Mouse (Mus musculus) embryo, embryonic 9.5 days (tissue): ENCODE data around the gene Paqr5.

ENCODE experiments used
- DNase-seq: peaks from one replicate; pipeline ENCODE4 v3.0.0-alpha.2; 2017; ENCODE audit errors: extremely low spot score

The Paqr5 gene

DNA sequence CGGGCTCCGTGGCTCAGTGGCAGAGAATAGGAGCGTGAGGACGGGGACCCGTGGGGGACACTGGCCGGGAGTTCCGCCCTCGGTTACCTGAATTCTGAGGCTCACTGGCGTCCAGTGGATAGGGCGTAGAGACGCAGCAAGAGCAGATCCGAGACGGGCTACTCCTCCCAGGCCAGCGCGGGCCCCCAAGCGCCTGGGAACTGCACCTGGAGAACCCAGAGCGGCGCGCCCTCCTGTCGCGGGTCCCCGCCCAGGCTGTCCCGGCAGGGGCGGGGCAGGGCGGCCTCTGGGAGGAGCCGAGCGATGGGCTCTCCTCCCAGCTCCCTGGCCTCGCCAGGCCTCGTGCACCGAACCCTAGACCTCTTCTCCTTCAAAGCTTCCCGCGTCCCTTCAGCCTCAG, at the start of gene Paqr5:
Gene Paqr5 (minus strand): TSS at position 257 of the 400 bp plus-strand sequence.
- DNase-seq: peak; percentile 54

DNA sequence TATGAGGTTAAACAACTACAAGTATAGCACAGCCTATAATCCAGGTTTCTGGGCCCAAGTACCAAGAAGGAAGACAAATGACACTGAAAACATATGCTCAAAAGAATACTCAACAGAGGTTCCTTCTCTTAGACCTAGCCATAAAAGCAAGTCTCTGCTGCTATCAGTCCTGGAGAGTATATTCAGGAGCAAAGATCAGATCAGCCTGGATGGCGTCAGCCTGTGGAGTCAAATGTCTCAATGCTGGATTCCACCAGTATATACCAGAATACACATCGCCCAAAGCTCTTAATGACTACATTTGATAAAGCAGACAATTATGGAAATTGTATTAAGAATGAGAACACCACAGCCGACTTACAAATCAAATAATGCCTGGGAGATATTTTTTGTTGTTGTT, 35.6 kb upstream of the Paqr5 start:
- DNase-seq: no peak

DNA sequence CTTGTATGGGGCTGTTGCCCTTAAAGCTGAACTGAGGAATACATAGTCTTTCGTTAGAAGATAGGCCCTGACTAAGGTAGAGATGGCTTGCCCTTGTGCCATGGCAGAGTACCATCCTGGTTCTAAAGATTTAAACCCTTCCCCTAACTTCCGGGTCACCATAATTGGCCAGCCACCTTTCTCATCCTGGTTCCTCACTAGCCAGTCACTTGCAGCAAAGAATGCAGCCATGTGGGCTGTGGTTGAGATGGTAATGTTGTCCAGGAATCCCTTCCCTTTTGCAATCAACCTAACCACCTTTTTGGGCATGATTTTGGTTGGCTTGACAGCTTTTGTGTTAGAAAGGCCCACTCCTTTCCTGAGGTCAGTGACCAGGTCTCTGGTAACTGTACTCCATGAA, 33.8 kb upstream of the Paqr5 start:
- DNase-seq: no peak

DNA sequence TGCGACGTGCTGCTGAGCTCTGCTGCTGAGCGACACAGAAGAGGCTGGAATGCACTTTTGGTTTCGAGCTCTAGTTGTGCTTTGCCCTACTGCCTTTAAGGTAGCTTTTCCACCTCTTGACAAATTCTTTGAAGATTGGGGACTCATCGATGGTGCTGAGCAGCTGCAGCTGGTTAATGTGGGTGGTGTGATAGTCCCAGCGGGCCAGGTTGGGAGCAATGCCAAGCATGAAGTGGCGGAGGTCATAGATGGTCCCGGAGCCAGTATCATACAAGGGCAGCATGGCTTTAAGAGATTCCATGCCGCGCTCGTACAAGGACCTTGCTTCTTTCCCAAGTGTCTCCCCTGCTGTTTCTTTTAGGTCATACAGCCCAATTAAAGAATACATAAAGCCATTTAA, 33.3 kb upstream of the Paqr5 start:
- no peak for DNase-seq

DNA sequence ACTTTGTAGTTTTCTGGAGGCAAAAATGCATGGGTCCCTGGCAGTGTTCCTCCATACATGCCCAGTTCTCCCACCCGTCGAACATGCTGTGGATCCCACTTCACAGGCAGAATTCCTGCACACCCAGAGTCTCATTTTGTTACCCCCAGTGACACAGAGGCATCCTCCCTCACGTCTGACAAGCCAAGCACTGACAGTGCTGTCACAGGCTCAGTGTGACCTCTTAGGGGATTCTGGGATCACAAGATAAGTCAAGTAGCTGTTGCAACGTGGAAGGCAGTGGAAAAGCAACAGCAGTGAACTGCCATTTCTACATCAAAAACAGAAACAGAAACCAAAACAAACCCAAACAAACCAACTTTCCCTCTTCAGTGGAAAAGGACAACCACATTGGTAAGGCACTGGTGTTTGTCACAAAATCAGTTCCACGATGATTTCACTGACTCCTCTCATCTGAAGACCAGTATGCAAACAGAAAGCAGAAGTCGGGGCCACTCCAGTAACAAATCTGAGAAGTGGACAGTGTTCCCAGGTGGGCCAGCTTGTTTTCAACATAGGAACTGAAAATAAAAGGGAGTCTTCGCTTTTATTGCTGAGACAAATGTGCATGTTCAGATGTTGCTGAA, 31.3 kb upstream of the Paqr5 start:
- no peak for DNase-seq

DNA sequence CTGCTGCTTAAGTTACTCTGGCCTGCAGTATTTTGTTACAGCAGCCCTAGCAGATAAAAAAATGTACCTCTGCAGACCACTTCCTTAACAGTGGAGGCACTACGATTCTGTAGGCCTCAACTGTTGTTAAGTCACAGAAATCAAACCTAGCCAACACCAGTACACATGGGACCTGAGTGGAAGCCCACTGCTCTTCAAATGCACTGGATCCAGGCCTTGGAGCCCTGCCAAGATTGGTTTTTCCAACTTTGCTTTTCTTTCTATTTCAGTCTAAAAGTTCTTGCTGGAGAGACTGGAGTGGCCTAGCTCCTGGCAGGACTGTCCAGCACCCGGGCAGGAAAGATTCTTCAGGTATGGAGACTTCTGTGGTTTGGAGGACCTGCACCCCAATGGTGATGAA, 29.6 kb upstream of the Paqr5 start:
- DNase-seq: no peak

DNA sequence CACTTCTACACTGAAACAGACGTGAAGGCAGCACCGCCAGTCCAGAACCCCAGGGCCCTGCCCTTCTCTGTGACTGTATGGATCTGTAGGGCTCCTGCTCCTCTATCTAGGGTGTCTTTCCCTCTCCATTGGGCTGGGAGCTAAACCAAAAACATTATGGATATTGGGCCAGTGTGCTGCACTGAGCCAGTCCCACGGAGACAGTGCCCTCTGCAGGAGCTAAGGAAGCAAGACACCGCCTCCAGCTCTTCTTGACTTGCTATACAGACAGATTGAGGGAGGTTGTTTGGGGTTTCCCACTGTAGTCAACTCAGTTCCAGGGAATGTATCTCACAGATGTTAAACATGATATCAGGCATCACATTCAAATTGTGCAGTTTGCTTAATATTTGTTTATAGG, 24.1 kb upstream of the Paqr5 start:
- DNase-seq: peak; percentile 27

DNA sequence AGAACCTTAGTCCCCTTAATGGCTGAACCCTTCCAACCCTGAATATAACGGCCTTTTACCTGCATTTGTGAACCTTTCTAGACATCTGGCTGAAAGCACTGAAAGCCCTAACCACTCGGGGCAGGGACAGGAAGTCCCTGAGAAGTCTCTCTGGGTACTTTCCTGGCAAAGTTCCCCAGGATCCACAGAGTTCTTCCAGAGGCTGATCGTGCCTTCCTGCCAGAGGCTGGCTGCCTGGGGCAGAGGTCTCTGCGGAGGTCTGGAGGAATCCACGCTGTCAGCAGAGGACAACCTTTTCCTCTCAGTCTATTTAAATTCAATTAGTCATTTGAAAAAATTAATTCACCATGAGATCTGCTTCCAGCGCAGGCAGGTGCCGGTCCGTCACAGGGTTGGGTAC, 22.5 kb upstream of the Paqr5 start:
- DNase-seq: no peak

DNA sequence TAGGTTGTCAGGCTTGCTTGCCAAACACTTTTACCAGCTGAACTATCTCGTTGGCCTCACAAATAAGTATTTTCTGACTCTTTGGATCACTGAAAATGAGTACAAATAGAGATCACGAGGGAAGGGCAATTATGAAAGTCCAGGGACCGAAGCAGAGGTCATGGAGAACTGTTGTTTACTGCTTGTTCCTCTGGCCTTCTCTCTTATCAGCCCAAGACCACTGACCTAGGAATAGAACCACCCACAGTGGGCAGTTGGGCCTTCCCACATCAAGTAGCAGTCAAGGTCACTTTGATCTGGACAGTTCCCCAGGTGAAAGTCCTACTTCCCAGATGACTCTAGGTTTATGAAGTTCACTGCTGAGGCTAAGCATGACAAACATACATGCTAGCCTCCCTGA, 15.5 kb upstream of the Paqr5 start:
- DNase-seq: no peak

DNA sequence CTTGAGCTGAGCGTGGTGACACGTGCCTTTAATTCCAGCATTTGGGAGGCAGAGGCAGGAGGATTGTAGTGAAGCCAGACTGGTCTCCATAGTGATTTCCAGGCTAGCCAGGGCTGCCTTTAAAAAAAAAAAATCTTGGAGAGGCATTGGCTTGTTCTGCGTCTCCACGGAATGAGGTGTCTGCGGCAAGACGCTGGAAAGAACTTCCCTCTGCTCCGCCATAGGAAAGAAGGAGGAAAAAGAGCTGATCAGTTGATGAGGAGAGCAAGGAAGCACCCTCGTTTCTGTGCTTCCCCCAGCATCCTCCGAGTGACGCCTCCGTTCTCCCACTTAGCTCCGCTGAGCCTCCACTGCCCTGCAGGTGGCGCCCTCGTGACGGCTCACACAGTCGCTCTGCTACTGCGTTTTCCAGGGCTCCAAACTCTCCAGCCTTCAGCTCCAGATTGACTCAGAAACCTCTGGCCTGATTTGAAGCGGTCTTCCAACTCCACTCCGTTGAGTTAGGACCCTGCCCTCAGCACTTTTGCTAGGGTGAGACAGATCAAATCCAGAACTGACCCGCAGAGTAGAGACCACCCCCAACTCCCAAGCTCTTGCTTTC, 13.5 kb upstream of the Paqr5 start:
- DNase-seq: peak; percentile 83

DNA sequence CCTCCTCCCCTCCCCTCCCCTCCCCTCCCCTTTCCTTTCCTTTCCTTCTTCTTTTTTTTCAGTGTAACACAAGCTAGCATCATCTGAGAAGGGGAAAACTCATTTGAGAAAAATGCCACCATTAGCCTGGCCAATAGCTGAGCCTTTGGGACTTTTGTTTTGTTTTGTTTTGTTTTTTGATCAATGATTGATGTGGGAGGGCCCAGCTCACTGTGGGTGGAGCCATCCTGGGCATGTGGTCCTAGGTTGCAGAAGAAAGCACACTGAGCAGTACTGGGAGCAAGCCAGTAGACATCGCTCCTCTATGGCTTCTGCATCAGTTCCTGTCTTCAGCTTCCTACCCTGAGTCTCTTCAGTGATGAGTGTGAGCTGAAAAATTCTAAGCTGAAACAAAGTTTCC, 9.2 kb upstream of the Paqr5 start:
- peak; percentile 8 for DNase-seq

DNA sequence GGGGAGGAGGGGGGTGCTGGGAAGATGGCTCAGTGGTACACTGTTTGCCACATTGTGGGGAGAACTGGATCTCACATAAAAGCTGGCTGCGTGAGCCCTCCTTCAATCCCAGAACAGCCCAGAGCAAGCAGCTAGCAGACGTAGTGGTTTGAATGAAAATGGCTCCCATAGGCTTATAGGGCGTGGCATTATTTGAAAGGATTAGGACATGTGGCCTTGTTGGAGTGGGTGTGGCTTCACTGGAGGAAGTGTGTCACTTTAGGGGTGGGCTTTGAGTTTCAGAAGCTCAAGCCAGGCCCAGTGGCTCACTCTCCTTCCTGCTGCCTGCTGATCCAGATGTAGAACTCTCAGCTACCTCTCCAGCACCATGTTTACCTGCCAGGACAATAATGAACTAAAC, 5.5 kb upstream of the Paqr5 start:
- no peak for DNase-seq

DNA sequence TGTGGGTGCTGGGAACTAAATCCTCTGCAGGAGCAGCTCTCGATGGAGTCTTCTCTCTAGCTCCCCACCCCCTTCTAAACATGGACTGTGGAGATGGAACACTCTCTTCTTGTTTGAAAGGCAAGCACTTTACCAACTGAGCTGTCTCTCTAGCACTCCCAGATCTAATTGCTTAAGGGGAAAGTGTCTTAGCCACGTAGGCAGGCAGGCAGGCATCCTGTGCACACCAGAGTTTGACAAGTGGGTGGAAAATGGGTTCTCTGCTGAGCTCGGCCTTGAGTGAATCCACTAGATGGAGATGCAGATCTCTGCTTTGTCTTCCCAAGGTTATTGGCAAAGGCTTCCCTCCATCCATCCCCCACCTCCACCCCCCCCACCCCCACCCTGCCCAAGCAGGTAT, 1.4 kb upstream of the Paqr5 start:
- no peak for DNase-seq

DNA sequence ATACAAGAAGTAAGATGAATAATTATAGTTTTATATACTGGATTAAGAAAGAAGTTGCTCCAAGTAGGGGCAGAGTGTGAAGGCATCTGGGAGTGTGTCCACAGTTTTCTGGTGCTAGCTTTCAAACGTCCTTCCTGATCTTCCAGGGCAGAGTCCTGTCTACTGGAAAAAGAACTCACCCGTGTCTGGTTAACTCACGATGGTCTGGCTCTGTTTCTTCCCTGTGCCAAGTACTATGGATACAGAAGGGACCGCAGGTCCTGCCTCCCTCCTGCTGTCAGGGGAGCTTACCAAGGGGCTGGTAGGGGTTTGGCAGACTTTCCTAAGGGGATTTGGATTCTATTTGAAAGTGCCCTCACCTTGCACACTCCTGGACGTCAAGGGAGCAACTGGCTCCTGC, 1.6 kb downstream of the Paqr5 start:
- DNase-seq: no peak

DNA sequence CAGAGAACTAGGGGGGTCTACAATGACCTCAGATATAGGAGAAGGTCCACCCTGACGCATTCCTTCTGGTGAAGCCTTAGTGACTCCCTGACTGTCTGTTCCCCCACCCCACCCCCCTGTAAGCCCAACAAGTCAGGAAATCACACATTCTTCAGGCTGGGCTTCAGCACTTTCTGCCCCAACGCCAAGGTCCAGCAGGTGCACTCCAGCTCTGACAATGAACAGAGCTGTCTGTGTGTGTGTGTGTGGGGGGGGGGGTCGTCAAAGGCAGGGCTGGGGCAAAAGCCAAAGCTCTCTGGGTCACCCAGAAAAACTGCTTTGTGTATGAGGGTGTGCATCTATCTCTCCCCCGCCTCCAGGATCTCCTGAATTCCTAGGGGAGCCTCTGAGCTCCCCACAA, 2.8 kb downstream of the Paqr5 start:
- no peak for DNase-seq

DNA sequence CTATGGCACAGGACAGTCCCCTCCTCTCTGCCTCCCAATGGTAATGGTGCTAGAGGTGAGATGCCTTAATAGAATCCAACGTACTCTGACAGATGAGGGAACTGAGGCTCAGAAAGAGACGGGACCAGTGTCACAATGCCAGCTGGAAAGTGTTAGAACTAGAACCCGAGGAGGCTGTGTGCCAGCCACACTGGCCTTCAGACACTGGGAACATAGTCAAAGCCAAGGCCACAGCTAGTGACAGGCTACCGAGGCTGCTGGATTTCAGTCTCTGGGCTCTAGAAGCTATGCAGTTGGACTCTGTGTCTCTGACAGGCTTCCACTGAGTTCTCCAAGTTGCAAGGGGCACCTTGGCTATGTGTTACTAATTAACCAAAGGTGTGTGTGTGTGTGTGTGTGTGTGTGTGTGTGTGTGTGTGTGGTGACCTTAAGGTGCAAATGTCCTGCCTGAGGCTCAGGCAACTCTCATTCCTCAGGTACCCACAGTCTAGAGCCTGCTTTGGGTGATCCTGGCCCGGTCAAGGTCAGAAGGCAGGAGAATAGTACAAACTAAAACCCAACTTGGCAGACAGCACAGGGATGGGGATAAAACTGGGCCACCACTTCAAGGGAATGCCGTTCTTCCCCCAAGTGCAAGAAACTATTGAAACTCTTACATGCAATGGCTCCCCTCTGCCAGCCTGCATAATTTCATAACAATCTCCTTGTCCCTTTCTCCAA, 3.5 kb downstream of the Paqr5 start:
- no peak for DNase-seq

DNA sequence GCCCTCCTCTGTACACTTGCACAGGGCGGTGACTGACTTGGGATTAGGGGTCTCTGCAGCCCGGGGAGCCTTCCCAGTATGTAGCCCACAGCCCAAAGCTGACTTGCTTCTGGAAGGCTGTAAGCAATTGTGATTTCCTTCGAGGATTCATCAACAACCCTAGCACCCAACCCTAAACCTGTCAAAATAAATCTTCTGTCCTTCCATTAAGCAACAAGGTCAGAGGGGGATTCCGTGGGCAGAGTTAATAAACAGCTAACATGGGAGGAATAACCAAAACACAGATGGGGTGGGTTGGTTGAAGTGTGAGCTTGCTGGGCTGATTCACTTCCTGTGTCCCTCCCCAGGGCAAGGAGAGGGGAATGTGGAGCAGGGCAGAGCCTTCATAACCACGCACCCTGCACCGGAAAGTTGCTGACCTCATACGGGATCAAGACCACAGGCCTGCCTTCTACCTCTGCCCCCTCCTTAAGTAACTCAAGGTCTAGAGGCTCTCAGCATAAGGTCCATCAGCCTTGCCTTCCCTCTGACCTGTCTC, 5.0 kb downstream of the Paqr5 start:
- no peak for DNase-seq

DNA sequence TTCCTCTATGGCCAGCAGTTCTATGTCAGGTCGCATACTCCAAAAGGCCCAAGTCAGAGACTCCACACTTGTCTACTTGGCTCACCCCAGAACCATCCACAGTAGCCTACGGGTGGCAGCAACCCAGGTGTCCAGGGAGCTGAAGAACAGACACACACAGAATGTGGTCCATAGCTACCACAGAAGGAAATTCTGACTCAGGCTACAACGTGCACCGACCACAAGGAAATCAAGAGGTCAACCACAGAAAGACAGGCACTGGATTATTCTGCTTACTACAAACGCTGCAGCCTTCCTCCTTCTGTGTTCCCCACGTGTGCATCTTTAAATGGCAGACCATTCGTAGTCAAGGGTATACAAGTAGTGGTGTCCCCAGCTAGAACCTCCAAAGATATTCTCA, 6.4 kb downstream of the Paqr5 start:
- no peak for DNase-seq

DNA sequence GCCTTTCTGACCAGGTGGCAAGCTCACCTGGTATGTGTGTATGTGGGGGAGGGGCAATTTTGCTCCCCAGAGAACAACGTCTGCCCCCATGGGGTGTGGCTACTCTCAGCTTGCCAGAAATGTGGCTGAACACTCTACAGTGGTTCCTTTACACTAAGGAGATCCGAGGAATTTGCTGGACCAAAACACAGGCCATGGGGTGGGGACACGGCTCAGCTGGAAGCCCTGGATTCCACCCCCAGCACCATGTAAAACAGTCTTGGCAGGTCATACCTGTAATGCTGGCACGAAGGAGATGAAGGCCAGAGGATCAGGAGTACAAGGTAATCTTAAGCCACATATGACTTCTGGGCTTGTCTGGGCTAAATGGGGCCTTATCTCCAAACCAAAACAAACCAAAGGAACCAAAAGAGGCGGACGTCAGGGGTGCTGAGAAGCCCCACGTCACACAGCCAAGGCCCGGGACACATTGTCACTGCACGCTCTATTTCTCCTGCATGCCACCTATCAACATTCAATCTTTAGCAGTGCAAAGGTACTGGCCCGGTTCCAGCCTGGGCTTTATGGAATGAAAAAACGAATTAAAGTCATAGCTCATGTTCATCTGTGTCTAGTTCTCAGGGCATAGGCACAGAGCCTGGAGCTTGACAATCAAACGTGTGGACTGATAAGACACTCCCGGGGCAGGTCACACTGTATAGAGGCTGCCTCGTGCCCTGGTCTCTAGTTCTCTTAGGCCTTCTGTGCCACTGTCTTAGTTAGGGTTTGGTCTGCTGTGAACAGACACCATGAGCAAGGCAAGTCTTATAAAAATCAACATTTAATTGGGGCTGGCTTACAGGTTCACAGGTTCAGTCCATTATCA, 8.2 kb downstream of the Paqr5 start:
- no peak for DNase-seq

DNA sequence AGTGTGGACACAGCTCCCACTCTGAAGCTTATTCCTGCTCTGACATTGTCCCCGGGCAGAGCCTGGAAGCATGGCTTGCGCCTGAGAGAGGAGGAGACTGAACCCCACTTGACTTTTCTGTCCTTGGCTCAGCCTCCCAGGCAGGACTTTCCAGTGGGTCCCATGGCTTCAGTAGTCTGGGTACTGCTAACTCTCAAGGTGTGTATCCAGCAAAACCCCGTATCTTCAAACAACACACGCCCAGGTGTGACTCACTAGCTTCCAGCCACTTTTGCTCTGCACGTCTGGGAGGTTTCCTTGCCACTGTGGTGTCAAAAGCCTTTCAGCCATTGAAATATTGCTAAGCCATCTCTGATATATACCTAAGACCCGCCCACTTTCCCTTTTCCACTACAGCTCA, 9.3 kb downstream of the Paqr5 start:
- no peak for DNase-seq

DNA sequence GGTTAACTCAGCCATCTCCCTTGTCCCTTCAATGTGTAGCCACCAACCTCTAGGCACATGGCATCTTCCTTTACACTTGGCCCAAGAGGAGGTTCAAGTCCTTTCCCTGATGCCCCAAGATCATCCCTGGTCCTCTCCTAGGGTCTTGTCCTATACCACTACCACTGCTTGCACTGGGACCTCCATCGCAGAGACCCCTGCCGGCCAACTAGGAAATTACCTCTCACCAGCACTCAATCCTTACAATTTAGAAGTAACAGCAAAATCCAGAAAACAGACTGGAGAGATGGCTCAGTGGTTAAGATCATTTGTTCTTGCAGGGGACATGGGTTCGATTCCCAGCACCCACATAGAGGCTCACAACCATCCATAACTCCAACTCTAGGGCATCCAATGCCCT, 11.2 kb downstream of the Paqr5 start:
- DNase-seq: no peak
